Mouse (Mus musculus) testis, adult 2 months (tissue): ENCODE measurements around the gene Rnf220.

Source experiments
- CTCF ChIP-seq: fragments of 200-500 bp; IDR thresholded peaks from 2 replicates; pipeline ENCODE4 v1.5.1; 2012; ENCODE audit warnings: low read depth, mild to moderate bottlenecking, inconsistent platforms, low read length, moderate library complexity; ENCODE audit not compliant: control insufficient read depth, insufficient read depth, insufficient replicate concordance
- POLR2A ChIP-seq: fragments of 200-500 bp; IDR thresholded peaks from 2 replicates; pipeline ENCODE4 v1.6.1; 2012; ENCODE audit warnings: low read depth, mild to moderate bottlenecking, inconsistent platforms, low read length, moderate library complexity; ENCODE audit not compliant: control insufficient read depth

GRCm38 (mm10) chr4:117350139-117350693 lies 146.6 kb downstream of the Rnf220 start:
- TF ChIP-seq POLR2A (no peak), CTCF (no peak)
